ENCODE assay signal across 20 mouse cellular contexts in the genomic region with DNA sequence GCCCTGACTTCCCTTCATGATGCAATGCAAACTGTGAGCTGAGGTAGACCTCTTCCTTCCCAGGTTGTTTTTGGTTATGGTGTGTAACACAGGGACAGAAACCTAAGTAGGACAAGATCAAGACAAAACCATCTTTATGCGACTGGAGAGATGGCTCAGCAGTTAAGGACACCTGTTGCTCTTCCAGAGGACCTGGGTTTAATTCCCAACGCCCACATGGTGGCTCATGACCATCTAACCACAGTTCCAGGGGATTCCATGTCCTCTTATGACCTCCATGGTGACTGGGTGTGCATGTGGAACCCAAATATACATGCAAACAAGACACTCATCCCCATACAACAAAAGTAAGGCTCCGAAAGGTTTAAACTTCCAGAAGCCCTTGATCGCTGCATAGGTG.
"Had no signal": no experiment of that assay in that cellular context is flagged by ENCODE, and none has a peak within 500 bp of the region (broad histone marks: within the 10 kb centered on the region; RNA-seq: fewer than 3 reads in every experiment).

No protein-coding gene starts in this region.

- H3K4me3 ChIP-seq: lung, embryonic 15.5 days; megakaryocyte, embryonic 14.5 days; midbrain, embryonic 13.5 days; midbrain, embryonic 15.5 days; neural tube, embryonic 13.5 days; neural tube, embryonic 15.5 days; stomach, embryonic 15.5 days had no signal

- H3K4me1 ChIP-seq: lung, embryonic 15.5 days; midbrain, embryonic 13.5 days; midbrain, embryonic 15.5 days; neural tube, embryonic 13.5 days; neural tube, embryonic 15.5 days had no signal

- H3K27ac ChIP-seq: lung, embryonic 15.5 days; macrophage; midbrain, embryonic 13.5 days; midbrain, embryonic 15.5 days; neural tube, embryonic 13.5 days; neural tube, embryonic 15.5 days; stomach, embryonic 15.5 days; stomach, postnatal 0 days had no signal

- H3K36me3 ChIP-seq: lung, embryonic 15.5 days; midbrain, embryonic 13.5 days; midbrain, embryonic 15.5 days; neural tube, embryonic 13.5 days; neural tube, embryonic 15.5 days; stomach, embryonic 15.5 days had no signal

- H3K27me3 ChIP-seq: lung, embryonic 15.5 days; midbrain, embryonic 13.5 days; midbrain, embryonic 15.5 days; neural tube, embryonic 13.5 days; neural tube, embryonic 15.5 days; stomach, embryonic 15.5 days had no signal

- DNase-seq: liver, postnatal 0 days; lung, adult 2 months; lung, postnatal 14 days; lung, postnatal 36 days; retina, postnatal 1 day; right cerebral cortex, adult 18-20 months; right cerebral cortex, postnatal 25 days; thymus, adult 2 months; thymus, postnatal 25 days; thymus, postnatal 4 days had no signal

- ATAC-seq: liver, postnatal 0 days; lung, postnatal 0 days; midbrain, embryonic 13.5 days; midbrain, embryonic 15.5 days had no signal

- H3K9me3 ChIP-seq: lung, embryonic 15.5 days; midbrain, embryonic 13.5 days; midbrain, embryonic 15.5 days; neural tube, embryonic 13.5 days; neural tube, embryonic 15.5 days; stomach, embryonic 15.5 days had no signal
